ENCODE assay signal across 20 mouse cellular contexts in genomic region chr6:114687035-114687434, GRCm38 (mm10).
"Had no signal": no experiment of that assay in that cellular context is flagged by ENCODE, and none has a peak within 500 bp of the region (broad histone marks: within the 10 kb centered on the region; RNA-seq: fewer than 3 reads in every experiment).

No protein-coding gene starts in this region.

- ATAC-seq: intestine, embryonic 16.5 days; liver, postnatal 0 days had no signal

- H3K36me3 ChIP-seq: lung, embryonic 15.5 days had no signal

- H3K4me3 ChIP-seq: limb, embryonic 12.5 days; limb, embryonic 15.5 days; lung, embryonic 15.5 days; stomach, embryonic 15.5 days had no signal

- H3K27me3 ChIP-seq: limb, embryonic 12.5 days; limb, embryonic 15.5 days; lung, embryonic 15.5 days; stomach, embryonic 15.5 days had no signal

- DNase-seq: kidney, adult 18-20 months; kidney, adult 9 months; kidney, postnatal 14 days; kidney, postnatal 4 days; left cerebral cortex, postnatal 4 days; liver, postnatal 0 days; midbrain, embryonic 14.5 days; right cerebral cortex, adult 18-20 months; right cerebral cortex, postnatal 14 days; right cerebral cortex, postnatal 4 days; thymus, postnatal 25 days had no signal

- H3K27ac ChIP-seq: limb, embryonic 12.5 days; limb, embryonic 15.5 days; liver, embryonic 14.5 days; lung, embryonic 15.5 days; macrophage; stomach, embryonic 15.5 days had no signal

- H3K4me2 ChIP-seq: limb, embryonic 12.5 days; limb, embryonic 15.5 days; liver, embryonic 11.5 days; lung, embryonic 15.5 days; midbrain, embryonic 11.5 days; stomach, embryonic 15.5 days had no signal

- H3K9ac ChIP-seq: limb, embryonic 12.5 days; limb, embryonic 15.5 days; liver, embryonic 14.5 days; liver, postnatal 0 days; lung, embryonic 15.5 days; stomach, embryonic 15.5 days had no signal

- H3K9me3 ChIP-seq: limb, embryonic 12.5 days; limb, embryonic 15.5 days; lung, embryonic 15.5 days; stomach, embryonic 15.5 days had no signal

- H3K4me1 ChIP-seq: limb, embryonic 12.5 days; limb, embryonic 15.5 days; stomach, embryonic 15.5 days had no signal
